Mouse (Mus musculus) B cell, adult 2 months (primary cell): ENCODE measurements at regions not wholly inside any gene's neighbourhood (a gene's known extent, or its start where the extent isn't known, plus 50 kb on each side); places are given as distances from the start of the nearest gene placed in this dataset.
"Not testable (repeated sequence)": the region's sequence is repeated elsewhere in the genome, so short reads cannot be mapped to it uniquely, and the experiment has no call there.

Experiments used
- DNase-seq, 2 experiments: peaks; one replicate each; pipeline ENCODE4 v3.0.0; 2022

DNA sequence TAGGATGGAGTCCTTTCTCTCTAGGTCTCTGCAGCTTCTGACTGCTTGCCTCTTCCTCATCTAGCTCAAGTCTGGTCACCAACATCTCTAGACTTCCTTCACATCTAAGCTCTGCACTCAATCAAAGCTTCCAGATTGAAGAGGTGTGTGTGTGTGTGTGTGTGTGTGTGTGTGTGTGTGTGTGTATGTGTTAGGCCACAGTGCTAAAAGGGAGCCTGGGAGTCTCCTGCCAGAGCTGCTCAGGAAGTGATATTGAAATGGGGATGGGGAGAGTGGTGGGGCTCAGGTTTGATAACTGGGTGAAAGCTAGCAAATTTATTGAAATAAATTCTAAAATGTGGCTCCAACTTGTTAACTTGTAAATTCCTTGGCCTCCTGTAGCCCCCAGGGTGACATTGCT lies 73.3 kb downstream of the Gm31371 start:
- not testable (repeated sequence) for DNase-seq

DNA sequence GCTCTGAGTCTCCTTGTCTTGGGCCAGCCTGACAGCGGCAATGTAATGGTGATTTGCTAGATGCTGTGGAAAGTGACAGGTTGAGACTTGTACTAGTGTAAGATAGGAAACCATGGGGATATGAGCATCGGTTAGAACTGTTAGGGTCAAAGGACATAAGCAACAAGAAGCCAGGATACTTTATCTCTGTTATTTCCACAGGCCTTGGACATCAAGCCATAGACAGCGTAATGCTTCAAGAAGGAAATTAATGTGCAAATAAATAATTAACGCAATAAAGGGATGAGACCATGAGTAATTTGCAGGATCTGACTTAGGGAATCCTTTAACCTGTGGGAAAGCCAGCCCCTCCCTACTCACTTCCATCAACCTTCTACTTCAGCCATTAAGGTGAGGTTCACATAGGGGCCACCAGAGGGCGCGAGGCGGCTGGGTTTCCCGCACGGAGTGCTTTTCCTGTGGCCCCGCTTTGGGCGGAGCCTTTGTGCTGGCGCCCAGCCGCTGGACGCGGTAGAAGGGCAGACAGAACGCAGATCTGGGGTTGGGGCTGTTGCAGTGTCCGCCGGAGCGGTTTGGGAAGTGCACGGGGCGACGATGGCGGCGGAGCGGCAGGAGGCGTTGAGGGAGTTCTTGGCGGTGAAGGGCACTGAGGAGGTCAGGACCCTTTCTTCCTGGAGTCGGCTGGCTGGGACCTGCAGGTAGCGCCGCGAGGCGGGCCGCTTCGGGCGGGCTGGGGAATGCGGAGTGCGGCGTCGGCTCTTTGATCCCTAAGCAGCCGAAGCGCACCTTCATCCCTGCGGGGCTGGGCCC lies 76.5 kb downstream of the Gm31371 start:
- DNase-seq, result peak; percentile 68 to 70

DNA sequence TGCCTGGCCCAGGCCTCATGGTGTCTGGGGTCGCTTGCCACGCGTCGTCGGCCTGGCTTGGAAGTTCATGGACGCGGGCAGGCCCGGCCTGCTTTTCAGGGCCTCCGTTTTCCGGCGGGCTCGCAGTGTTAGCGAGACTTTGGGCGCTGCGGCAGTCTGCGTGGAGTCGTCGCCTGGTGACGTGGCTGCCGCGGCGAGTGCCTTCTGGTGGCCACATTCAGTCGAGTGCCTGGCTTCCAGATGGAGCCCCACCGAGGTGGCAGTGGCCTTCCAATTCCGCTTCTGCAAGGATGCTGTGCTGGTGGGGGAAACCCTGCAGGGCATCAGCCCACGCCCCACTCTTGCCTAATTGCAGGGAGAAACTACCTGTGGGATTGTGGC lies 77.1 kb downstream of the Gm31371 start:
- DNase-seq, result peak in 1 of 2 experiments; percentile 6

DNA sequence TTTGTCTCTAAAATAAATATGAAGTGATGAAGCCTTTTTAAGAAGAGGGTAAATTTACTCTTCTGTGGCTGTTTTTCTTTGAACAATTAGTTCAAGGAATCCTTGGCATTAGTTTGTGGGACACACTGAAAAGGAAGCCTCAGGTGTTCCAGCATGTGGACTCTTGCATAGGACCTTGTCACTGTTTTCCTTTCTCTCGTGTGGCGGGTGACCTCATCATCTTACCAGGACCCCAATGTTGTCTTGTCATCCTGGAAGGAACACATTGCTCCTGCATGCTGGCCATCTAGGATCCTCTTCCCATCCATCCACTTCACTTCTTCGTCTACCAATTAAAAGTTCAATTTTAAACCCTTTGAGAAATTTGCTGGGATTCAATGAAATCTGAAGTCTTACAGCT lies 104.9 kb downstream of the Gm31371 start:
- DNase-seq, result peak in 1 of 2 experiments; percentile 9

DNA sequence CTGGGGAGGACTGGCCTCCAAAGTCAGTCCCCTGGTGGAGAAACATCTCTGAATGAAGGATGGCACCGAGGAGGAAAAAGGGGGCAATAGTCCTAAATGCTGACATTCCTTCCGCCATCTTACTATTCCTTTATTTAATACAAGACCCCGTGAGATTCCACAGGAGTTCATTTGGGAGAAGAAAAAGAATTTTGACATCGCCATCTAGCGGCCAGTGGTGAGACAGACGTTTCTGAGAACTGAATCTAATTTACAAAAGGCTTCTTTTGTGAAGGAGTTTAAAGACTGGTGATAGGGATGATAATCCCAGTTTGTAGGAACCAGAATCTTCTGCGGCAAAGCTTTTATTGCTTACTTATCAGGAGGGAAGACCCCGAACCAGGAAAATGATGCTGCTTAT lies 107.8 kb downstream of the Gm31371 start:
- not testable (repeated sequence) for DNase-seq

DNA sequence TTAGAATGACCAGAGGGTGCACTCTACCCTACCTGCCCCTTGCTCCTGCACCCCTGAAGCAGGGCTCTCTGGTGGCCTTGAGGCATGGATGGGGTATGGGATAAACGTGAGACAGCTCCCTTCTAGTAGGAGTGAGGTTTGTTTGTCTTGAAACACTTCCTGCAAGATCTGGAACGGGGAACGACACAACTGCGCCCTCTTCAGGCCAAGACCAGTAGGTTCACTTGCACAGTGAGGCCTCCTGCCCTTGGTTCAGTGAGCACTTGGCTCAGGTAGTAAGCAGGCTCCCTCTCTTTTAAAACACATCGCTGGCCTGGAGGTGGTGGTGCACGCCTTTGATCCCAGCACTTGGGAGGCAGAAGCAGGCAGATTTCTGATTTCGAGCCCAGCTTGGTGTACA lies 110.1 kb downstream of the Gm31371 start:
- peak in 1 of 2 experiments; percentile 14 for DNase-seq

DNA sequence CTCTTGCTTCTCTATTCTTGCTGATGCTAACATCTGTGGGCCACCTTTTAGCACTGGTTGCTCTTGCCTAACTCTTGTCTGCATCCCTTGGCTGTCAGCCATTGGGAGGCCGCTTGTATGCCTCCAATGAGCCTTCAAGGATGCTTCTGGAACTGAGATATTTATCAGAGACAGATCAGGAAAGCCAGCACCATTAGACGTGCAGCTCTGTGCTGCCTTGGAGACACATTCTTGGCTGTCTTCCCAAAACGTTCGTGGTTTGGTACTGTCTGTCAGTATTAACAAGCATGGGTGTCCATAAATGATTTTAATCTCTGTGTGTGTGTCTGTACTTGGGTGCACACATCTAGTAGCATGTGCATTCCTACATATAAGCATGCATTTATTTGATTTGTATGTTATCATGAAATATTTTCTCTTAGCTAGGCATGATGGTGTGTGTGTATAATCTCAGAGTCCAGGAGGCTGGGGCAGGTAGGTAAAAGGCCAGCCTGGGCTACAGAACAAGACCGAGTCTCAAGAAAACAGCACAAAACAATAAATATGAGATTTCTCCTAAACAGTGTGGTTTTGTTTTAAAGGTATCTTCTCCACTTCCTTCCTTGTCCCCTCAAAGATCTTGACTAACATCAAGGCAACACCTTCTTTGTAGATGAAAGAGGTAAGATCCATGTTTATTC lies 111.4 kb downstream of the Gm31371 start:
- not testable (repeated sequence) for DNase-seq

DNA sequence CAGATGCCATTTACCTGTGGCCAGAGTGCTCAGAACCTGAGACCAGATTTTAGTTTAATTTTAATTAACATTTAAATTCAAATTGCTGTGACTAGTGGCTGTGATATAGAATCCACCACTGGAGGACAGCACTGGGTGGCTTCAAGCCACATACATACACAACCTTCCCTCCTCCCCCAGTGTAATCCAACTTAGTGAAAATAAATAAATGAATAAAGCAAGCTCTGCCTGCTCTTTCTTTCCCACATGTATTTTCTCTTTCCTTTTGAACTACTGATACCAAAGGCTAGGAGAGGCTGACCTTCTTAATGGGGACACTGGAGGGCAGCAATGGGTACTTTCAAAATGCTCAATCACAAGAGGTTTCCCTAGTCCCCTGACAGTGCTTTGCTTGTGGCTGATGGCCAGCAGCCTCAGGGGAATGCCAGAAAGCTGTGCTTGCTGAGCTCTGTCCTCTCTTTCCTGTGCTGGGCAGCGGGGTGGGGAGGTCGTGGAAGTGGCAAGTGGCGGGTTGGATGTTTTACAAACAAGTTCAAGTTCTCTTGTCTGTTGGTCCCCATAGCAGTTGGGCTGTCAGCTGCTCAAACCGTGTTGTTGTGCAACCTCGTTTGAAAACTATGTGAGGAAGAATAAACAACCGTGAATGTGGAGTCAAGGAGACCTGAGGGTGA lies 112.4 kb downstream of the Gm31371 start:
- not testable (repeated sequence) for DNase-seq

DNA sequence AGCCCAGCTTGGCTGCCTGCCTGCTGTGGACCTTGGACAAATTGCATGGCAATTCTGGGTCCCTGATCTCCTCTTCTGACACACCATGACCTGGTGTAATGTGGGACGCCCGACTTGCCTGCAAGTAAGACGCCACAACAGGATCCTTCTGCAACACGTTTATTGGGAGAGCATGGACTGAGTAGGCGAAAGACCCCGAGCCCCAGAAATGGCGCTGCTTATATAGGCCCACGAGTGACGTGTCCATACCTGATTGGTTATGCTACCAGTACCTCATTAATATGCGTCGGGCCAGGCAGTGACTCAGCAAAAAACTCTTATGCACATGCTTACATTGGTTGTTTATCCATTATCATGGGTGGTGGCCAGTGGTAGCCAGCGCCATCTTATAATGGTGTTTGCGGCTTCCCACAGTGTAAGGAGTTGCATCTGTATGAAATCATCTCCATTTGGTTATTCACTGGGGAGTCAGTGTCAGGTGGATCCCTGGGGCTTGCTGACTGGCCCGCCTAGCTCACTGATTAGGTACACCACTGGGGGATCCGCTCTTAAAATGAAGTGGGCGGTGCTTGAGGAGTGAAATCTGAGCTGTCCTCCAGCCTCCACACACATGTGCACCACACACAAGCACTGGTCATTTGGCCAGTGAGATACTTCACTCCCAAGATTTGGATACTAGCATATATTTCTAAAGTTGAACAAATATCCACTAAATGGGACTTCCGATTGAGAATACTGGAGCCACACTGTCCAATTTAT lies 113.1 kb downstream of the Gm31371 start:
- DNase-seq, result peak; percentile 23 to 28

DNA sequence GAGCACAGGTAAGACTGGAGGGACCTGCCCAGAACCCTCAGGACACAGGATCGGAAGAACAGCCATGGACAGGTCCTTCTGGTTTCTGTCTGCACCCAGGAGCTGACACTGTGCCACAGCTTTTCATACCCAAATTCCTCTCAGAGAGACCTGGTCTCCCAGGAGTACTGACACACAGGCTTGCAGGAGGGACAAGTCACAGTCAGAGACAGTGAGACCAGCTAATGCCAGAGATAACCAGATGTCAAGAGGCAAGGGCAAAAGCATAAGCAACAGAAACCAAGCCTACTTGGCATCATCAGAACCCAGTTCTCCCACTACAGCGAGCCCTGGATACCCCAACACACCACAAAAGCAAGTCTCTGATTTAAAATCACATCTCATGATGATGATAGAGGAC lies 122.3 kb downstream of the Gm31371 start:
- not testable (repeated sequence) for DNase-seq

DNA sequence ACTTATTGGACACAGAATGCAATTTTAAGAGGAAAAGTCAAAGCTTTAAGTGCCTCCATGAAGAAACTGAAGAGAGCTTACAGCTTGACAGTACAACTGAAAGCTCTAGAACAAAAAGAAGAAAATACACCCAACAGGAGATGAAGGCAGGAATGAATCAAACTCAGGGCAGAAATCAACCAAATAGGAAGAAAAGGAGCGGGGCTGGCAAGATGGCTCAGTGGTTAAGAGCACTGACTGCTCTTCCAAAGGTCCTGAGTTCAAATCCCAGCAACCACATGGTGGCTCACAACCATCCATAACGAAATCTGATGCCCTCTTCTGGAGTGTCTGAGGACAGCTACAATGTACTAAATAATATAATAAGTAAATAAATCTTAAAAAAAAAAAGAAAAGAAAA lies 124.8 kb downstream of the Gm31371 start:
- DNase-seq, result peak; percentile 6 to 14

DNA sequence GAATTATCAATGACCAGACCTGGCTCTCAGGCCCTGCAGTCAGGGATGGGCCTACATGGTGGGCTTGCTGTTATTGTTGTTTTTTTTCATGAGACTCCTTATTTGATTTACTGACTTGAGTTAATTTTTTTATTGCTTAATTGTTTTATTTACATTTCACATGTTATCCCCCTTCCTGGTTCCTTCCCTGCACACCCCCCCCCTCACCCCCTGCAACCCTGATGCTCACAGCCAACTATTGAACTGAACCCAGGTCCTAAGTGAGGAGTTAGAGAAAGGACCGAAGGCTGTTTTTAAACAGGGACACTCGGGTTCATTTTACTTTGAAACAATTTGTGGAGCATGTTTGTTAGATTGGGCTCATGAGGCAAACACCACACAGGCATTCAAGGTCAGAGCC lies 126.9 kb downstream of the Gm31371 start:
- DNase-seq, result not testable (repeated sequence)

DNA sequence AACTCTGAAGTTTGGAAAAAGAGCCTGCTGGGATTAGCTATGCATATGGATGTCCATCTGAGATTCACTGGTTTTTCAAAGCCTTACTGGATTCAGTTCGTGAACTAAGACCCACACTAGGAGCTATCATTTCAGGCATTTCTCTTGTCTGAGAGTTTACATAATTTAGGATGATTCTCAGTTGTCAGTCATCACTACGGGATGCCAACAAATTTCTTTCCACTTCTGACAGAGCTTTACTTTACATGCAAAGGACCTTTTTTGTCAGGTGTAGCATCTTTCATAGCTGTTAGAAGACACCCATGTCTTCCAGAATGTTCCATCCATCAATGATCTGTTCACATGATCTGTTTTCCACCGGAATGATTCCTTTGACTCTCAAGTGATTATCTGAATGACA lies 154.4 kb downstream of the Gm31371 start:
- peak in 1 of 2 experiments; percentile 14 for DNase-seq

DNA sequence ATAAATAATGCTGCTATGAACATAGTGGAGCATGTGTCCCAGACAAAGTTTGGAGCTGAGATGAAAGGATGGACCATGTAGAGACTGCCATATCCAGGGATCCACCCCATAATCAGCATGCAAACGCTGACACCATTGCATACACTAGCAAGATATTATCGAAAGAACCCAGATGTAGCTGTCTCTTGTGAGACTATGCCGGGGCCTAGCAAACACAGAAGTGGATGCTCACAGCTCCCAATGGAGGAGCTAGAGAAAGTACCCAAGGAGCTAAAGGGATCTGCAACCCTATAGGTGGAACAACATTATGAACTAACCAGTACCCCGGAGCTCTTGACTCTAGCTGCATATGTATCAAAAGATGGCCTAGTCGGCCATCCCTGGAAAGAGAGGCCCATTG lies 194.9 kb downstream of the Gm31371 start:
- not testable (repeated sequence) for DNase-seq

DNA sequence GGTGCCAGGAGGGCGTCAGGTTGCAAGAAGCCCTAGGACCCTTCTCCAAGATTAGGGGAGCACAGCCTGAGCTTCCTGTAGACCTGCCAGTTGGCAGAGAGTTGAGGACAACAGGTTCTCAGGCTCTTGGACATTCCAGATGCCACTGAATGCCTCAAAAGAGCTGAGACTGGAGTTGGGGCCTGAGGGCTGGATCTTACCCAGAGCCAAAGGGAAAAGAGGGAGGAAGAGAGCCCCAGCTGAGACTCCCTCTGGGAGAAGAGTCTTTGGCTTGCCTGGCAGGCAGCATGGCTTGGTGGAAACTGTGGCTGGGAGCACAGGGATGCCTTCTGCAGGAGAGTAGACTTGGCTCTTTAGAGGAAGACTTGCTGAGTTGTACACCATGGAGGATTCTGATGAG lies 197.0 kb downstream of the Gm31371 start:
- DNase-seq, result not testable (repeated sequence)

DNA sequence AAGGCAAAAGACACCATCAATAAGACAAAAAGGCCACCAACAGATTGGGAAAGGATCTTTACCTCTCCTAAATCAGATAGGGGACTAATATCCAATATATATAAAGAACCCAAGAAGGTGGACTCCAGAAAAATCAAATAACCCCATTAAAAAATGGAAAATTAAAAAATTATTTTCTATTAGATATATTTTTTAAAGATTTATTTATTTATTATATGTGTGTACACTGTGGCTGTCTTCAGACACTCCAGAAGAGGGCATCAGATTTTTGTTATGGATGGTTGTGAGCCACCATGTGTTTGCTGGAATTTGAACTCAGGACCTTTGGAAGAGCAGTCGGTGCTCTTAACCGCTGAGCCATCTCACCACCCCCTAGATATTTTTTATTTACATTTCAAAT lies 199.2 kb downstream of the Gm31371 start:
- DNase-seq, result not testable (repeated sequence)

DNA sequence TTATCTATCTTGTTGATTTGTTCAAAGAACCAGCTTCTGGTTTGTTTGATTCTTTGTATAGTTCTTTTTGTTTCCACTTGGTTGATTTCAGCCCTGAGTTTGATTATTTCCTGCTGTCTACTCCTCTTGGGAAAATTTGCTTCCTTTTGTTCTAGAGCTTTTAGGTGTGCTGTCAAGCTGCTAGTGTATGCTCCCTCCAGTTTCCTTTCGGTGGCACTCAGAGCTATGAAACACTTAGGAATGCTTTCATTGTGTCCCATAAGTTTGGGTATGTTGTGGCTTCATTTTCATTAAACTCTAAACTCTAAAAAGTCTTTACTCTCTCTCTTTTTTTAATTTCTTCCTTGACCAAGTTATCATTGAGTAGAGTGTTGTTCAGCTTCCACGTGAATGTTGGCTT lies 204.0 kb downstream of the Gm31371 start:
- DNase-seq, result not testable (repeated sequence)

DNA sequence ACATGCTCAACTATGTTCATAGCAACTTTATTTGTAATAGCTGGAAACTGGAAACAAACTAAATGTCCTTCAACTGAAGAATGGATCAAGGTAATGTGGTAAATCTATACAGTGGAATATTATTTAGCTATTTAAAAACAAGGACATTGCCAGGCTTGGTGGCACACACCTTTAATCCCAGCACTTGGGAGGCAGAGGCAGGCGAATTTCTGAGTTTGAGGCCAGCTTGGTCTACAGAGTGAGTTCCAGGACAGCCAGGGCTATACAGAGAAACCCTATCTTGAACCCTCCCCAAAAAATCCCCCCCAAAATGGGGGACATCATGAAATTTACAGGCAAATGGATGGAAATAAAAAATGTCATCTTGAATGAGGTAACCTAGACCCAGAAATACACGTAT lies 213.6 kb downstream of the Gm31371 start:
- peak in 1 of 2 experiments; percentile 12 for DNase-seq

DNA sequence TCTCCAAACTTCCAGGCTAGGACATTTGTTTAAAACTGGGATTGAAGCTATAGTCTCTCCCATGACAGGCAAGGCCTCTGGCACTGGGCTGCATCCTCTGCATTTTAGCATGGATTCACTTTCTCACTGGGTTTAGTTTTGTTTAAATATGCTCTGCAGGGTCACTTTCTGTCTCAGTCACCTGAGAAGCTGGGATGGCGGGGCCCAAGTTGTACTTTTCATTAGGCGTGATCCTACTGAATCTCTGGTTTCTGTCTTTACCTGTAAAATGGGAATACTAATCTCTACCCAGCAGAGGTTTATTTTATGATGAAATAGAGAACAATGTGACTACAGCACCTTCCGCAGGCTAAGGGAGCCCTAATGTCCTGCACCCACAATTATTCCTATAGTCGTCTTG lies 216.4 kb downstream of the Gm31371 start:
- not testable (repeated sequence) for DNase-seq

DNA sequence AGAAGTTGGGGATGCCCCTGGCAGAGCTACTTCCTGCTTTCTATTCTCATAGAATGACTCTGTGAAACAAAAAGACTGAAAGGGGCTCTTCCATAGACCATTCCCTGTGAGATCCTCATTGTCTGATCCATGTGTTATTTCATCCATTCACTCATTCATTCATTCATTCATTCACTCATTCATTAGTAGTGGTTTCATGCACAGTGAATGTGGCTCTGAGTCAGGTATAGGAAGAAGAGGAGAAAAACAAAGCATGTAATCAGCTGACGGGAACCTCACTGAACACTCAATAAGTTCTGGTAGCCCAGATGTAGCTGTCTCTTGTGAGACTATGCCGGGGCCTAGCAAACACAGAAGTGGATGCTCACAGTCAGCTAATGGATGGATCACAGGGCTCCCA lies 217.0 kb downstream of the Gm31371 start:
- peak; percentile 38 to 51 for DNase-seq

DNA sequence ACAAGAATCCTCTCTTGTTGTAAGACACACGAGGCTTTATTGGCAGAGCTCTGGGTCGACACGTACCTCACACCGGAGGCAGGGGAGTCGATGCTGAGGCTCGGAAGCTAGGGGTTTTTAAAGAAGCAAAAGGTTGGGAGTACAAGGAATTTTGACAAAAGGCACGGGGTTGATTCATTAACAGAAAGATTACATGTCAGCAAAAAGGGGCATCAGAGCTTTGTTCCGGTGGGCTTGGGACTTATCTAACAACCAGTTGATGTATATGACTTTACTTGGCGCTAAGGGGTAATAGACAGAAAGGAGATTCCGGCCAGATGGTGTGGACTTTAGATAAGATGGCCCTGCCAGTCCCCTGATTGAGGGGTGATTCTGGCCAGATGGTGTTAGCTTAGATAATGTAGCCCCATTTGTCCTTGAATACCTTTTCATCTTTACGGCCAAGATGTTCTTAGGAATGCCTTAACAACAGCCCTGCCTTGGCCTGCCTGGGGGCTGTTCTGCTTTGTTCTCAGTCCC lies 218.3 kb downstream of the Gm31371 start:
- not testable (repeated sequence) for DNase-seq

DNA sequence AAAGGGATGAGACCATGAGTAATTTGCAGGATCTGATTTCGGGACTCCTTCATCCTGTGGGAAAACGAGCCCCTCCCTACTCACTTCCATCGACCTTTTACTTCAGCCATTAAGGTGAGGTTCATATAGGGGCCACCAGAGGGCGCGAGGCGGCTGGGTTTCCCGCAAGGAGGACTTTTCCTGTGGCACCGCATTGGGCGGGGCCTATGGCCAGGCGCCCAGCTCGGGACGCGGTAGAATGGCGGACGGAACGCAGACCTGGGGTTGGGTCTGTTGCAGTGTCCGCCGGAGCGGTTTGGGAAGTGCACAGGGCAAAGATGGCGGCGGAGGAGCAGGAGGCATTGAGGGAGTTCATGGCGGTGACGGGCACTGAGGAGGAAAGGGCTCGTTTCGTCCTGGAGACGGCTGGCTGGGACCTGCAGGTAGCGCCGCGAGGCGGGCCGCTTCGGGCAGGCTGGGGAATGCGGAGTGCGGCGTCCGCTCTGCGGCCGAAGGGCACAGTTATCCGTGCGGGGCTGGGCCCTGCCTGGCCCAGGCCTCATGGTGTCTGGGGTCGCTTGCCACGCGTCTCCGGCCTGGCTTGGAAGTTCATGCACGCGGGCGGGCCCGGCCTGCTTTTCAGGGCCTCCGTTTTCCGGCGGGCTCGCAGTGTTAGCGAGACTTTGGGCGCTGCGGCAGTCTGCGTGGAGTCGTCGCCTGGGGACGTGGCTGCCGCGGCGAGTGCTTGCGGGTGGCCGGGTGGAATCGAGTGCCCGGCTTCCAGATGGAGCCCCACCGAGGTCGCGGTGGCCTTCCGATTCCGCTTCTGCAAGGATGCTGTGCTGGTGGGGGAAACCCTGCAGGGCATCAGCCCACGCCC lies 219.1 kb downstream of the Gm31371 start:
- DNase-seq, result peak; percentile 100
